Mouse (Mus musculus) brain, embryonic 14.5 days (tissue): ENCODE measurements at regions not wholly inside any gene's neighbourhood (a gene's known extent, or its start where the extent isn't known, plus 50 kb on each side); places are given as distances from the start of the nearest gene placed in this dataset.

Source experiments
- CTCF ChIP-seq: fragments of 200-500 bp; IDR thresholded peaks from 2 replicates; pipeline ENCODE4 v1.5.1; 2012; ENCODE audit warnings: inconsistent platforms, mild to moderate bottlenecking, moderate library complexity, borderline replicate concordance; ENCODE audit not compliant: insufficient read depth, insufficient read length; ENCODE audit errors: extremely low read depth
- POLR2A ChIP-seq: fragments of 200-500 bp; IDR thresholded peaks from 2 replicates; pipeline ENCODE4 v1.6.1; 2012; ENCODE audit warnings: mild to moderate bottlenecking, inconsistent platforms, borderline replicate concordance; ENCODE audit not compliant: poor library complexity, insufficient read depth, insufficient read length, severe bottlenecking; ENCODE audit errors: extremely low read depth

DNA sequence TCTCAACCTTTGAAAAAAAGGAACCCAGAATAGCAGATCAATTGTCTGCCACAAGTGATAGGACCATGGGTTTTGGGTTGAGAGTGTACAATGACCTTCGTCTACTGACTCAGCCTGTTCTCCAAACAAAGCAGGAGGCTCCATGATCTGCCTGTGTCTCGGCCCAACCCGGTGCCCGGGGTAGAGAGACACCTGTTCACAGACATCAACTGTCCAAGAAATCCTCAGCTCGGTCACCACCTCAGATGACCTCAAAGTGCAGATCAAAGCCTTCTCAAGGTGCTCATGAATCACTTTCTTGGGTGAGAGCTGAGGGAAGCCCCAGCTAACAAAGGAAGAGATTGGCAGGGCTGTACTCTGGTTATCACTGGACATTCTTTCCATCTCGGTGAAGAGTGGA lies 108.1 kb upstream of the Ctnnb1 start:
- TF ChIP-seq CTCF (no peak), POLR2A (no peak)
